Mouse (Mus musculus) liver, postnatal 0 days (tissue): ENCODE measurements around the gene Snx21.

Source experiments
- CTCF ChIP-seq: sonication (generic); IDR thresholded peaks from 2 replicates; pipeline ENCODE4 v1.5.1; 2016; ENCODE audit warnings: antibody characterized with exemption, low read depth
- EP300 ChIP-seq: IDR thresholded peaks from 2 replicates; pipeline ENCODE4 v1.6.1; 2016; ENCODE audit warnings: antibody characterized with exemption, low read depth, mild to moderate bottlenecking

DNA sequence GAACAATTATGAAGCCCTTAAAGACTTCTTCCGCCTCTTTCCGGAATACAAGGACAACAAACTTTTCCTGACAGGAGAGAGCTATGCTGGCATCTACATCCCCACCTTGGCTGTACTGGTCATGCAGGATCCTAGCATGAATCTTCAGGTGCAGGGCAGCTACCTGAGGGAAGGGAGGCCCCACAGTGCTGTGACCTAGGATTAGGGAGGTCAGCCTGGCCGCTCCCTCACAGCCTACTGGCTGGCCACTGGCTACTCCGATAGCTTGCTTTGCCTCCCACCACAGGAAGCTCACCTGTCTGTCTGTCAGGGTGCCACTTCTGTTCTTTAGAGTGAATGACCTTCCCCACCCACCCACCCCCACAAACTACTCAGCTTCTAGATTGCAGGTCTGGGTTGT lies 49.5 kb downstream of the Snx21 start:
- TF ChIP-seq CTCF (no peak), EP300 (no peak)
